Comparison of ENCODE assay signal across 1 mouse cellular context in the genomic region with DNA sequence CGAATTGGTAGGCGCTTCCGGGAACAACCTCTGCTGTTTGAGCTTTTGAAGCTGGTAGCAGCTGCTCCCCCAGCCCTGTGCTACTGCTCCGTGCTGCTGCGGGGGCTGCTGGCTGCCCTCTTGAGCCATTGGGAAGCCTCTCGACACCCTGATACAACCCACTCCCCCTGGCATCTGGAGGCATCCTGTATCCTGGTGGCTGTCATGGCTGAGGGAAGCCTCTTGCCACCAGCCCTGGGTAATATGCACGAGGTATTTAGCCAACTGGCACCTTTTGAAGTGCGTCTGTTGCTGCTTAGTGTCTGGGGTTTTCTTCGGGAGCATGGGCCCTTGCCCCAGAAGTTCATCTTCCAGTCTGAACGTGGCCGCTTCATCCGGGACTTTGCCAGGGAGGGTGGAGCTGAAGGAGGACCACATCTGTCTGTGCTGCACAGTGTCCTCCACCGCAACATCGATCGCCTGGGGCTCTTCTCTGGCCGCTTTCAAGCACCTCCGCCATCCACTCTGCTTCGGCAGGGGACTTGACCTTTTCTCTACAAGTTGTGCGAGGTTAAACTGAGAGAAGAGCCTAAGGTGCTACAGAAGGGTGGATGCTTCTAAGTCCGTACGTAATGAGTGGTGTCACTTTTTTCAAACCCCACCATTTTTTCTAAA.
TF ChIP-seq lines count a peak whose summit lies in the region.

No protein-coding gene starts in this region.

TF ChIP-seq in CH12.LX, 34 proteins besides CTCF, POLR2A, EP300 and RAD21:
- TF ChIP-seq NELFE (IDR thresholded peaks at IDR 0.05; ENCODE audit: low read depth, low read length) (peak; percentile 3; the same call in 1 of the 2 replicates), CHD1 (IDR thresholded peaks at IDR 0.05; ENCODE audit: low read depth, low read length) (peak; percentile 75), CHD2 (IDR thresholded peaks at IDR 0.05; ENCODE audit: low read length) (peak; percentile 10; the same call in 1 of the 2 replicates), ELF1 (IDR thresholded peaks at IDR 0.05; ENCODE audit: low read depth, low read length) (0 out of 2 replicates have a peak, but pooled peaks have one; percentile 33)
TF ChIP-seq in CH12.LX: peak in this region for 4; not testable (repeated sequence) for 30.
